Mouse (Mus musculus) liver, embryonic 14.5 days (tissue): ENCODE measurements around the gene Mbd4. TPM values are rescaled to one million over a fixed set of nuclear protein-coding genes. Genes with fewer than 3 reads are reported as not detected.

Experiments
- ATAC-seq: fragments of 200-750 bp; cut with Nextera tagmentation; 2 replicates; pipeline ENCODE4 v1.8.0; 2017; ENCODE audit warnings: moderate number of reproducible peaks, mild to moderate bottlenecking, moderate library complexity; ENCODE audit not compliant: insufficient read depth
- DNase-seq, 3 experiments: peaks; one replicate each; pipeline ENCODE4 v3.0.0-alpha.2; 2012 to 2013; ENCODE audit warnings: low read depth in 3 of 3, low spot score in 3 of 3
- H3K27ac ChIP-seq: fragments of 300-500 bp; sonication (generic); 2 replicates; pipeline ENCODE4 v1.5.1; 2014; ENCODE audit warnings: moderate library complexity, mild to moderate bottlenecking, control low read depth, inconsistent platforms
- H3K27me3 ChIP-seq: fragments of 300-500 bp; sonication (generic); 2 replicates; pipeline ENCODE4 v1.6.1; 2014; ENCODE audit warnings: mild to moderate bottlenecking, low read length, moderate library complexity; ENCODE audit not compliant: control insufficient read depth, insufficient read depth
- H3K36me3 ChIP-seq: fragments of 300-500 bp; sonication (generic); replicated peaks from 2 replicates; pipeline ENCODE4 v1.6.1; 2014; ENCODE audit warnings: low read depth; ENCODE audit not compliant: control insufficient read depth, insufficient read depth
- H3K4me1 ChIP-seq, 2 experiments: fragments of 200-500 bp in 1 of 2; fragments of 300-500 bp in 1 of 2; sonication (generic) in 1 of 2; replicated peaks; 2 replicates each; pipeline ENCODE4 v1.6.1; 2012 to 2014; ENCODE audit warnings: antibody characterized with exemption in 1 of 2, inconsistent platforms in 1 of 2, low read length in 1 of 2; ENCODE audit not compliant: control insufficient read depth in 2 of 2, insufficient read depth in 2 of 2
- H3K4me2 ChIP-seq: fragments of 300-500 bp; sonication (generic); 2 replicates; pipeline ENCODE4 v1.6.1; 2014; ENCODE audit warnings: low read depth, mild to moderate bottlenecking, control low read depth, moderate library complexity
- H3K4me3 ChIP-seq, 2 experiments: fragments of 200-500 bp in 1 of 2; fragments of 300-500 bp in 1 of 2; sonication (generic) in 1 of 2; 2 replicates each; pipeline ENCODE4 v1.5.1; 2012 to 2014; ENCODE audit warnings: low read depth in 2 of 2, low read length in 2 of 2, mild to moderate bottlenecking in 2 of 2, control low read depth in 1 of 2, inconsistent platforms in 1 of 2, moderate library complexity in 1 of 2; ENCODE audit not compliant: insufficient read depth in 1 of 2
- H3K9ac ChIP-seq: fragments of 300-500 bp; sonication (generic); replicated peaks from 2 replicates; pipeline ENCODE4 v1.6.1; 2014; ENCODE audit warnings: mild to moderate bottlenecking, control low read depth, moderate library complexity
- H3K9me3 ChIP-seq: fragments of 300-500 bp; sonication (generic); 2 replicates; pipeline ENCODE4 v1.6.1; 2016; ENCODE audit warnings: low read length, mixed read lengths; ENCODE audit not compliant: control insufficient read depth
- CTCF ChIP-seq: IDR thresholded peaks from 2 replicates; pipeline ENCODE4 v1.5.1; 2016; ENCODE audit warnings: antibody characterized with exemption, low read depth, control low read depth
- EP300 ChIP-seq: IDR thresholded peaks from 2 replicates; pipeline ENCODE4 v1.6.1; 2016; ENCODE audit warnings: antibody characterized with exemption, low read depth
- whole genome bisulfite sequencing: fragments of 180-500 bp; shearing (Covaris S2); extraction: QIAGEN DNeasy Blood & Tissue Kit; methylation state at CpG from one replicate; pipeline ENCODE4 v1.1.7; 2014; ENCODE audit not compliant: insufficient replicate concordance; 5-methylcytosine and 5-hydroxymethylcytosine counted together
- polyA plus RNA-seq, 2 experiments: library from polyadenylated mRNA; depleted of rRNA in 1 of 2; stranded (reverse) in 1 of 2; unstranded in 1 of 2; fragments of >200 nt; fragmentation: Nextera tagmentation in 1 of 2; extraction: Ambion mirVana in 1 of 2; gene quantifications; 2 replicates each; pipeline versions ENCODE4 v1.2.1 to v1.2.3; 2012 to 2014

Mbd4 gene
- polyA plus RNA-seq, 2 experiments, result 5.8 to 6.4 TPM

- H3K36me3 ChIP-seq, result no peaks in the 10 kb centered on the region
- DNase-seq, result no peak
- H3K4me2 ChIP-seq, result no peak overlapping the region
- 56% methylated on average over 4 of the region's 4 CpGs for WGBS
- no peak for TF ChIP-seq CTCF
- TF ChIP-seq EP300, result no peak
- peaks cover 11 to 16% of the 10 kb centered on the region in 2 experiments for H3K4me1 ChIP-seq
- H3K27ac ChIP-seq, result no peak overlapping the region
- no peak for ATAC-seq
- no peak overlapping the region for H3K4me3 ChIP-seq
- H3K9ac ChIP-seq, result no peak overlapping the region
- H3K27me3 ChIP-seq, result no peaks in the 10 kb centered on the region
- H3K9me3 ChIP-seq, result no peaks in the 10 kb centered on the region
Measured at GRCm38 (mm10) chr6:115815041-115815440, 38.1 kb downstream of the Mbd4 start.

- TF ChIP-seq EP300, result peak; percentile 19; the same call in 1 of the 2 replicates
- peak; percentile 90 for TF ChIP-seq CTCF
- Histone ChIP-seq H3K9ac (no peak overlapping the region), H3K27ac (no peak overlapping the region), H3K36me3 (no peaks in the 10 kb centered on the region), H3K4me2 (peak overlapping the region; percentile 32), H3K4me3 (no peak overlapping the region), H3K9me3 (no peaks in the 10 kb centered on the region), H3K27me3 (no peaks in the 10 kb centered on the region), H3K4me1 (peaks cover 5 to 12% of the 10 kb centered on the region in 2 experiments; a peak in 3 of 4 replicates)
- ATAC-seq (peak; percentile 72), DNase-seq (peak; percentile 52 to 69 (median 68))
- 9% methylated on average over 4 of the region's 4 CpGs for WGBS
Measured at GRCm38 (mm10) chr6:115814104-115814503, 39.1 kb downstream of the Mbd4 start.

- 60% methylated on average over 8 of the region's 8 CpGs for WGBS
- DNase-seq (no peak), ATAC-seq (no peak)
Measured at GRCm38 (mm10) chr6:115811606-115812005, 41.6 kb downstream of the Mbd4 start.

GRCm38 (mm10) chr6:115808488-115809231 lies 44.5 kb downstream of the Mbd4 start, which contains the start of gene Rpl32:
Rpl32 (minus strand) TSS chr6:115808747.
- ATAC-seq (peak; percentile 83), DNase-seq (peak; percentile 81 to 87 (median 83))
- peak within 1 kb of the TSS; percentile 81 for H3K4me2 ChIP-seq
- no peaks in the 10 kb centered on the region for H3K27me3 ChIP-seq
- no peaks in the 10 kb centered on the region for H3K9me3 ChIP-seq
- H3K4me1 ChIP-seq, result peaks cover 0 to 14% of the 10 kb centered on the region in 2 experiments; a peak in 2 of 4 replicates
- under 1% methylated on average over 47 of the region's 47 CpGs for WGBS
- peak within 1 kb of the TSS; percentile 76 for H3K27ac ChIP-seq
- peaks cover 31% of the 10 kb centered on the region for H3K36me3 ChIP-seq
- H3K4me3 ChIP-seq, result peak within 1 kb of the TSS; percentile 93 to 97
- H3K9ac ChIP-seq, result peak within 1 kb of the TSS; percentile 97
- TF ChIP-seq EP300 (peak; percentile 87), CTCF (peak; percentile 53)

More at GRCm38 (mm10) chr6:115811606-115812005, 41.6 kb downstream of the Mbd4 start:
- no peak overlapping the region for H3K27ac ChIP-seq
- TF ChIP-seq EP300 (no peak), CTCF (no peak)
- peaks cover 5 to 19% of the 10 kb centered on the region in 2 experiments; a peak in 3 of 4 replicates for H3K4me1 ChIP-seq
- no peak overlapping the region for H3K9ac ChIP-seq
- H3K27me3 ChIP-seq, result no peaks in the 10 kb centered on the region
- H3K4me3 ChIP-seq, result no peak overlapping the region
- H3K4me2 ChIP-seq, result no peak overlapping the region
- H3K9me3 ChIP-seq, result no peaks in the 10 kb centered on the region
- peaks cover 9% of the 10 kb centered on the region for H3K36me3 ChIP-seq

GRCm38 (mm10) chr6:115808196-115808487 lies 45.0 kb downstream of the Mbd4 start:
- peak overlapping the region; percentile 81 for H3K4me2 ChIP-seq
- under 1% methylated on average over 22 of the region's 22 CpGs for WGBS
- H3K9ac ChIP-seq, result peak overlapping the region; percentile 97
- no peaks in the 10 kb centered on the region for H3K9me3 ChIP-seq
- DNase-seq, result no peak
- H3K4me1 ChIP-seq, result peaks cover 0 to 13% of the 10 kb centered on the region in 2 experiments; a peak in 2 of 4 replicates
- no peaks in the 10 kb centered on the region for H3K27me3 ChIP-seq
- peak overlapping the region; percentile 93 to 97 for H3K4me3 ChIP-seq
- H3K27ac ChIP-seq, result peak overlapping the region; percentile 76
- TF ChIP-seq EP300 (no peak), CTCF (no peak)
- peak; percentile 24; the same call in 1 of the 2 replicates for ATAC-seq
- H3K36me3 ChIP-seq, result peaks cover 31% of the 10 kb centered on the region
